Mouse (Mus musculus) ES-Bruce4 (cell line): ENCODE measurements around the gene Sepsecs. TPM values are rescaled to one million over a fixed set of nuclear protein-coding genes. Genes with fewer than 3 reads are reported as not detected.

Experiments
- H3K27ac ChIP-seq: 2 replicates; pipeline ENCODE4 v1.5.1; 2012; ENCODE audit warnings: low read length, inconsistent platforms; ENCODE audit not compliant: insufficient read depth
- H3K27me3 ChIP-seq: 2 replicates; pipeline ENCODE4 v1.6.1; 2012; ENCODE audit warnings: mild to moderate bottlenecking, low read length, inconsistent platforms; ENCODE audit not compliant: control insufficient read depth, poor library complexity, insufficient read depth, severe bottlenecking
- H3K36me3 ChIP-seq: 2 replicates; pipeline ENCODE4 v1.6.1; 2012; ENCODE audit warnings: inconsistent platforms, mild to moderate bottlenecking, low read length, moderate library complexity; ENCODE audit not compliant: control insufficient read depth, poor library complexity, insufficient read depth, severe bottlenecking
- H3K4me1 ChIP-seq: one replicate; pipeline ENCODE4 v1.8.1; 2011; ENCODE audit warnings: low read length; ENCODE audit not compliant: control insufficient read depth, insufficient read depth
- H3K4me3 ChIP-seq: 2 replicates; pipeline ENCODE4 v1.5.1; 2011; ENCODE audit warnings: low read depth, mild to moderate bottlenecking, low read length
- H3K9ac ChIP-seq: 2 replicates; pipeline ENCODE4 v1.6.1; 2012; ENCODE audit warnings: low read depth, mild to moderate bottlenecking, inconsistent platforms; ENCODE audit not compliant: poor library complexity, severe bottlenecking
- H3K9me3 ChIP-seq: replicated peaks from 2 replicates; pipeline ENCODE4 v1.6.1; 2012; ENCODE audit warnings: mild to moderate bottlenecking, low read length, inconsistent platforms; ENCODE audit not compliant: control insufficient read depth, poor library complexity, insufficient read depth, severe bottlenecking
- CTCF ChIP-seq: IDR thresholded peaks from one replicate; pipeline ENCODE4 v1.8.1; 2011; ENCODE audit warnings: low read depth, low read length
- EP300 ChIP-seq: IDR thresholded peaks from 2 replicates; pipeline ENCODE4 v1.6.1; 2011; ENCODE audit warnings: low read depth, low read length; ENCODE audit not compliant: insufficient read depth
- POLR2A ChIP-seq: IDR thresholded peaks from one replicate; pipeline ENCODE4 v1.8.1; 2011; ENCODE audit warnings: low read length; ENCODE audit not compliant: insufficient read depth
- polyA plus RNA-seq: library from polyadenylated mRNA; stranded (reverse); fragments of >200 nt; gene quantifications from 2 replicates; pipeline ENCODE4 v1.2.4, GENCODE M21; 2011; ENCODE audit warnings: low read depth; ENCODE audit not compliant: missing spikeins, insufficient read depth, insufficient read length

Gene Sepsecs
- polyA plus RNA-seq, 1 experiment = 10.7 TPM

- Histone ChIP-seq H3K27me3 (no peaks in the 10 kb centered on the region), H3K4me1 (no peaks in the 10 kb centered on the region), H3K27ac (no peak overlapping the region), H3K9ac (no peak overlapping the region), H3K4me3 (no peak overlapping the region), H3K9me3 (no peaks in the 10 kb centered on the region), H3K36me3 (no peaks in the 10 kb centered on the region)
- TF ChIP-seq CTCF (no peak), EP300 (no peak), POLR2A (no peak)
These were observed 53.0 kb downstream of the Sepsecs start for GRCm38 (mm10) chr5:52616549-52616948.

- Histone ChIP-seq H3K27me3 (no peaks in the 10 kb centered on the region), H3K4me3 (no peak overlapping the region), H3K27ac (no peak overlapping the region), H3K9me3 (no peaks in the 10 kb centered on the region), H3K9ac (no peak overlapping the region), H3K4me1 (no peaks in the 10 kb centered on the region), H3K36me3 (no peaks in the 10 kb centered on the region)
- TF ChIP-seq POLR2A (no peak), CTCF (no peak), EP300 (no peak)
These were observed 54.1 kb downstream of the Sepsecs start for GRCm38 (mm10) chr5:52615421-52615820.

GRCm38 (mm10) chr5:52614686-52615085 lies 54.8 kb downstream of the Sepsecs start:
- H3K27me3 ChIP-seq = no peaks in the 10 kb centered on the region
- H3K4me1 ChIP-seq = no peaks in the 10 kb centered on the region
- H3K9ac ChIP-seq = no peak overlapping the region
- H3K27ac ChIP-seq = no peak overlapping the region
- no peak overlapping the region for H3K4me3 ChIP-seq
- H3K9me3 ChIP-seq = no peaks in the 10 kb centered on the region
- TF ChIP-seq EP300 (no peak), POLR2A (no peak), CTCF (no peak)
- H3K36me3 ChIP-seq = no peaks in the 10 kb centered on the region

GRCm38 (mm10) chr5:52612776-52613175 lies 56.7 kb downstream of the Sepsecs start:
- no peaks in the 10 kb centered on the region for H3K27me3 ChIP-seq
- H3K4me3 ChIP-seq = no peak overlapping the region
- H3K9ac ChIP-seq = no peak overlapping the region
- peaks cover 2% of the 10 kb centered on the region; the same call in 1 of the 2 replicates for H3K9me3 ChIP-seq
- no peak overlapping the region for H3K27ac ChIP-seq
- no peaks in the 10 kb centered on the region for H3K36me3 ChIP-seq
- TF ChIP-seq CTCF (no peak), EP300 (no peak), POLR2A (no peak)
- no peaks in the 10 kb centered on the region for H3K4me1 ChIP-seq

- H3K27ac ChIP-seq = no peak overlapping the region
- H3K27me3 ChIP-seq = no peaks in the 10 kb centered on the region
- no peaks in the 10 kb centered on the region for H3K4me1 ChIP-seq
- no peaks in the 10 kb centered on the region for H3K36me3 ChIP-seq
- H3K9me3 ChIP-seq = peaks cover 5% of the 10 kb centered on the region; the same call in 1 of the 2 replicates
- no peak overlapping the region for H3K4me3 ChIP-seq
- no peak overlapping the region for H3K9ac ChIP-seq
- TF ChIP-seq EP300 (no peak), CTCF (no peak), POLR2A (no peak)
These were observed 58.1 kb downstream of the Sepsecs start for GRCm38 (mm10) chr5:52611315-52611895.

- no peaks in the 10 kb centered on the region for H3K4me1 ChIP-seq
- no peak overlapping the region for H3K27ac ChIP-seq
- no peaks in the 10 kb centered on the region for H3K27me3 ChIP-seq
- peaks cover 5% of the 10 kb centered on the region; the same call in 1 of the 2 replicates for H3K9me3 ChIP-seq
- no peak overlapping the region for H3K9ac ChIP-seq
- no peak overlapping the region for H3K4me3 ChIP-seq
- H3K36me3 ChIP-seq = no peaks in the 10 kb centered on the region
- TF ChIP-seq EP300 = no peak
These were observed 59.2 kb downstream of the Sepsecs start for GRCm38 (mm10) chr5:52610306-52610705.
